Mouse (Mus musculus) stomach, postnatal 0 days (tissue): ENCODE results near the gene Yars.

ENCODE experiments used
- CTCF ChIP-seq: IDR thresholded peaks from 2 replicates; pipeline ENCODE4 v1.5.1; 2016; ENCODE audit warnings: antibody characterized with exemption, low read depth, mild to moderate bottlenecking, moderate library complexity
- EP300 ChIP-seq: optimal IDR thresholded peaks from 2 replicates; pipeline ENCODE3; 2016; ENCODE audit warnings: antibody characterized with exemption

DNA sequence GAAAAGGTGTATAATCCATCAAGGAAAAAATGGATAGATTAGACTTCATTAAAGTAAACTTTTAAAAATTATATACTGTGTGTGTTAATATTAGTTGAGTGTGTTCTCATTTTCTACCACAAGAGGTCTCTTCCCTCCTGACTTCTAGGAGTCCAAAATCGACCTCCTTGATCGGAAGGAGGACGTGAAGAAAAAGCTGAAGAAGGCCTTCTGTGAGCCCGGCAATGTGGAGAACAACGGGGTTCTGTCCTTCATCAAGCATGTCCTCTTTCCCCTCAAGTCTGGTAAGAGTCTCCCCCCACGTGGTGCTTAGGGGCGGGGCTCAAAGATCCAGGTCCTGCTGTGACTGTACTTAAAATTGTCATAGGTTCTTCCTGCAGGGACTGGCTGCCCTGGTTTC lies 19.9 kb downstream of the Yars start:
- TF ChIP-seq EP300 (no peak), CTCF (peak; percentile 83)
